Mouse (Mus musculus) left cerebral cortex, adult 8-10 months (tissue): ENCODE data around the gene Wbp1l. TPM values are rescaled to one million over a fixed set of nuclear protein-coding genes. Genes with fewer than 3 reads are reported as not detected.

Source experiments
- DNase-seq, 2 experiments: peaks; one replicate each; pipeline ENCODE4 v3.0.0; 2022; ENCODE audit warnings: low spot score in 2 of 2
- total RNA-seq, 4 experiments: library from RNA; stranded (reverse); gene quantifications; 2 replicates each; pipeline ENCODE4 v1.2.4; 2022

Wbp1l gene
- total RNA-seq, 4 experiments from 2014 or later = 32.7 to 41.5 (median 38.5) TPM

DNA sequence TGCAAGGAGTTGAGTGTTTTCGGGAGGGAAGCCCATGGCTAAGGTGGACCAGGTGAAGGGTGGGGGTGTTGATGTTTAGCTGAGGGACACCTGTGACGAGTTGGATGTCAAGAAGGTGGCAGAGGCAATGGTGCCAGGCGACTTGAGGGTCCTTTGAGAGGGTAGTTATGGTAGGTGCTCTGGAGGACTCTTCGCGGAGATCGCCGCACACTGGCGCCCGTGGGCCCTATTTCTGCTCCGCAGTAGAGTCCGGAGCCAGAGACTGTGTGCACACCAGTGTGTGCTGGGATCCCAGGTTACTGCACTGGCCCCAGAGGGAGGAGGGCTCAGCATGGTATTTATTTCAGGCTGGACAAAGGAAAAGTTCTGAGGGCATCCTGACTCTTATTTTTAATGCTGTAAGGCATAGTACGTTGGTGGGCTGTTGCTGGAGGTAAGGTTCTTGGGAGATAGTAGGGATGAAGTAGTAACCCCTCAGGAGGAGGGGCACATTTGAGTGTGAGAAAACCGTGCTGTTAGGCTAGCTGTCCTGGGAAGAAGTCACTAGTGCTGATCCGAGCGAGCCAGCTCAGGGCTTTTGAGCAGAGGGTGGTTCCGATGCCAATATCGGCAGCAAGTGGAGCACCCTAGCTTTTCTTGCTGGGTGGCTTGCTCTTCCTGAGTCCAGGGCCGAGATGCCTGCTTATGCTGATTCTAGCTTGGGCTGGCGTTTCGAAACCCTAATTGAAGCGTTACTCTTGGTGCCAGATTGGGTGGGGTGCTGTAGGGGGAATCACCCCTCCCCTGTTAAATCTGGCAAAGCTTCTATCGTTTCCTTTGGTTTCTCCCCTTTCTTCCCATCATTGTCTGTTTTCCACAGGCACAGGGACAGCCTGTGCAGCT, 732 bp downstream of the Wbp1l start:
- DNase-seq = peak in 1 of 2 experiments; percentile 28

GRCm38 (mm10) chr19:46600371-46600770, 1.5 kb downstream of the Wbp1l start:
- no peak for DNase-seq

DNA sequence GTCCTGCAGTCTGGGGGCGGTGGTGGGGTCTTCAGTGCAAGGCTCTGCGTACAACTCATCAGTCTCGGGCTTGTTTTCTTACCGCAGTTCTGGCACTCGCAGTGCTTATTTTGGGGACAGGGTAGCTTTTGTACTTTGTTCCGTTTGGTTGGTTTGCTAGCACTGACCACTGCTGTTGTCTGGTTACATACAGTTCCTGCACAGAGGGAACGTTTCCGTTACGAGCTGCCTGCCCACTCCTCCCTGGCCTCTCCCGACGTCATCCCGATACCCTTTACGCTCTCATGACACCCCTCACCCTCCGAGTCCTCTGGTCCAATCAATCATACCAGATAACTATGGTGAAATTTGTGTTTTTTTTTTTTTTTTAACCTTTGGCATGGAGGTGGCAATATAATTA, 2.6 kb downstream of the Wbp1l start:
- no peak for DNase-seq

DNA sequence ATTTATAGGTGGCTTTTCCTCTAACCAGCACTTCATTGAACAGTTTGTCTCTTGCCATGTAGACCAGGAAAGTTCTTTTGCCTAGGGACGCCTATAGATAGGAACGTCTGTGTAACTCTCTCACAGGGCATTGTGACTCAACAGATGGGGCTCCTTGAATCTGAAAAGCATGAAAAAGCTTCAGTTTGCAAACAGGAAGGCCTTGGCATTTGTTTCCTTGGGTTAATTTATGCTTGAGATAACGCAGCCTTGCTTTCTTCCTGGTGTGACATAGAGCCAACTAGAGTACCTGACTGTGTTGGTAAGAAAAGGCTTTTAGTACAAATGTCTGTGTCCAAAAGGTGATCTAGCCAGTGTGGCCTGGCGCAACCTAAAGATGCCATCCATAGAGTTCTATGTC, 3.5 kb downstream of the Wbp1l start:
- no peak for DNase-seq

- no peak for DNase-seq
Measured at GRCm38 (mm10) chr19:46606718-46607117, 7.8 kb downstream of the Wbp1l start.

GRCm38 (mm10) chr19:46607424-46607823, 8.5 kb downstream of the Wbp1l start:
- no peak for DNase-seq

- no peak for DNase-seq
Measured at GRCm38 (mm10) chr19:46608158-46608557, 9.3 kb downstream of the Wbp1l start.

DNA sequence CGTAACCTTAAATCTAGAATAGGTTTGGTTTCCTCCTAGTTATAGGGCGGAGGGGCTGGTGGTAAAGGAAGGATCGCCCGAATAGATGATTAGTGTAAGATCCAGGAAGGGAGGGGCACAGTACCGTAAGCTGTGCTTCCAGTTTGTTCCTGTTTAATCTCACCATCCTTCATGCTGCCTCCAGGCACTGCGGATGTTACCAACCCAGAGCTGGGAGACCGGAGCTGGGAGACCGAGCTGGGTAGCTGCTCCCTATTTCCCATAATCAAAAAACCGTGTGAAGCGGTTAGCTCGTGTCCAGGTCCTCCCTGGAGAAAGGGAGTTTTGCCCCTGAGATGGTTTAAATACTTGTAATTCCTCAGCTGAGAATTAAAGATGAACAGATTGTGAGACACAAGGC, 17.5 kb downstream of the Wbp1l start:
- DNase-seq = no peak

- DNase-seq = no peak
Measured at GRCm38 (mm10) chr19:46617361-46617760, 18.5 kb downstream of the Wbp1l start.

DNA sequence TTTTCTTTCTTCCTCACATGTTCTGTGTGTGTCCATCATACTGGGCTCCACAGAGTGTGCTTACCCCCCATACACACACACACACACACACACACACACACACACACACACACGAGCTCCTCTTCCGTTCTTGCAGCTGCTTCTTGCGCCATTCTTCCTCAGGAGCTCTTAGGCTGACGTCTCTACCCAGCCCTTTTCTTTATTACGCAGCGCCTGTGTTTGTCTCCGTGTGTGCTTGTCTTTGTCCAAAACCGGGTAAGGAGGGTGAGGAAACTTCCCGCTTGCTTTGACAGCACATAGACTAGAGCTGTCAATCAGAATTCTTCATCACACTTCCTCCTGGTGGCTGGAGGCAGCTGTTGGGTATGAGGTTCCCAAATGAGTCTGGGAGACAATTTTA, 19.4 kb downstream of the Wbp1l start:
- no peak for DNase-seq

GRCm38 (mm10) chr19:46619001-46619400, 20.1 kb downstream of the Wbp1l start:
- no peak for DNase-seq

- DNase-seq = no peak
Measured at GRCm38 (mm10) chr19:46619518-46619917, 20.6 kb downstream of the Wbp1l start.

DNA sequence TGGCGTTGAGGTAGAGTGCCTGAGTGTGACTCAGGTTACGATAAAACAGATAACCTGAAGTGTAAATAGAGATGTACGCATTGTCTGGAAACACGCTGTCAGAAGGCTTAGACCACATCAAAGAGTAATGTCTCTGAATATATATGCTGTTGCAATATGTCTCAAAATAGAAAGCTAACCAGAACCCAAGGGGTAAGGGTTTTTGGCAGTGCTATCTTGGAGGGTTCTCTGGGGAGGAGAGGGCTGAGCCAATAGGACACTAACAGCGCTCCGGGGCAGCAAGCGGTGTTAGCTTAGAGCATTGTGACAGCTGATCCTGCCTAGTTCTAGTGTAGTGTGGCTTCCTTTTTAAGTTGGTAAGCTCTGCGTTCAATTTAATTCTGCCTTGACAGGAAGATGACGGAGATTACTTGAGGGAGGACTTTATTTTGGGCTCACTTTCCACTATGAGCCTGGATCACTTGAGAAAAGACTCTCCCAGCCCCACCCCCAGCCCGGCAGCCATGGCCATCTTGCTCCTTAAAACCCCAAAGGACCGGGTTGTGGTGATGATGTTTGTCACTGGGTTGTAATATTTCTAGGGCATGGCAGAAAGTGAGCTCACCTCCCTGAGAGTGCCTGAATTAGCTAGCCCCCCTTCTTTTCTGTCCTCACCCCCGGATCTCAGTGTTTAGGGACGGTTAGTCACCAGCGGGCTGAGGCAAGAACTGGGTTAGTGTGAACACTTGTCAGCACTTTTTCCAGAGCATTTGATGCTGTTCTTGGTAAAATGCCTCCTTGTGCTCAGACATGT, 21.3 kb downstream of the Wbp1l start:
- DNase-seq = peak; percentile 48 to 59

GRCm38 (mm10) chr19:46621236-46622183, 22.6 kb downstream of the Wbp1l start:
- DNase-seq = no peak

GRCm38 (mm10) chr19:46622659-46623193, 23.8 kb downstream of the Wbp1l start:
- DNase-seq = no peak

GRCm38 (mm10) chr19:46623194-46623667, 24.3 kb downstream of the Wbp1l start:
- no peak for DNase-seq

DNA sequence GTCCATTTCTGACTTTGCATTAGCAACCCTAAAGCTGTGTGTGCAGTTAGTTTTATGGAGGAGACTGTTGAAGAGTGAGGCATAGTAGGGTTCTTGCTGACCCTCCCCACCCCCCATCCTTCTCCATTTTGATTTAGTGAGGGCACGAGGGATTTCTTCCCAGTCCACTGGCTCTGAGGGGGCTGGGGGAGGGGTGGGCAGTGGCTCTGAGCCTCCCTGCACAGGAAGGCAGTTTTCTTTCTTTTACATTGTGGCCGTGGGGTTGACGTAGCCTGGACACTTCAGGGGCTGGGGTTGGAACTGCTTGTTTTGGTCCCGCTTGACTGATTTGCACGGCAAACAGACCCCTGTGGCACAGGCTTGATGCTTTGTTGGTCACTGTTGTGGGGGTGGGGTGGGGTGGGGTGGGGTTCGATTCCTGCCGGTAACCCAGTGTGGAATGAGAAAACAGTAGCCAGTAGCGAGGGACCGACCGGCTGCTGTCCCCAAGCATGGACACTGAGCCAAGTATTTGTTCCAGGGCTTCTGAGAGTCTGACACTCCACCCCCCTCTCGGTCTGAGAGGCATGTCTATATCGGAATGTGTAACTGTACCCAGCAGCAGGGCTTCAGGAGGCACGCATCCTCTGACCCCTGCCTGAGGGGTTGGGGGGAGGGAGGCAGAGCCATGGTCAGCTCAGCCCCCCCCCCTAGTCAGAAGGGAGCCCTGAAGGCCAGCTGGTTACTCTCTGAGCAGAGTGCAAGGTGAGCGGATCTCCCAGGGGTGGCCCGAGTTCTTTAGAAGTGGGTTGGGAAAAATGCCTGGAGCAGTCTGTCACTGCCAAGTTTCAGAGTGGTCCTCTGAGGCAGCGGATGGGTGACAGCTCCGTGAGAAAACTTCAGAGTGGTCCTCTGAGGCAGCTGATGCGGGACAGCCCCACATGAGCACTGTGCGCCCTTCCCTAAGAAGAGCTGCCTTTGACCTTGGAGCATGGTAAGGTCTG, 25.2 kb downstream of the Wbp1l start:
- no peak for DNase-seq

DNA sequence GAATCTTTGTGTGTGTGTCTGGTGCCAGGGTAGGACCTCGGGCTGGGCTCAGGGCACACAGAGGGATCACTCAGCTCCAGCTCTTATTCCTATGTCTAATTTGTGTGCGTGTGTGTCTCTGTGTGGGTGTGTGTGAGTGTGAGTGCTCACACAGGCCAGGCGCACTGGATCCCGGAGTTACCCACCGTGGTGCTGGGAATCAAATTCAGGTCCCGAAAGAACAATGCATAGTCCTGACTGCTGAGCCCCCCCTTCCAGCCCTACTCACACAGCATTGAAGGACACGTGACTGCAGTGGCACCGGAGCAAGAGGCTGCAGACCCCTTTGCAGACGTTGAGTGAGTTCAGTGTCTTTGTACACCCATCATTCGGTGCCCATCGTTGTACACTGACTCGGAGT, 26.1 kb downstream of the Wbp1l start:
- no peak for DNase-seq

GRCm38 (mm10) chr19:46625519-46625918, 26.6 kb downstream of the Wbp1l start:
- DNase-seq = no peak

- no peak for DNase-seq
Measured at GRCm38 (mm10) chr19:46628403-46628802, 29.5 kb downstream of the Wbp1l start.
